ENCODE assay signal across 9 mouse cellular contexts in the genomic region with DNA sequence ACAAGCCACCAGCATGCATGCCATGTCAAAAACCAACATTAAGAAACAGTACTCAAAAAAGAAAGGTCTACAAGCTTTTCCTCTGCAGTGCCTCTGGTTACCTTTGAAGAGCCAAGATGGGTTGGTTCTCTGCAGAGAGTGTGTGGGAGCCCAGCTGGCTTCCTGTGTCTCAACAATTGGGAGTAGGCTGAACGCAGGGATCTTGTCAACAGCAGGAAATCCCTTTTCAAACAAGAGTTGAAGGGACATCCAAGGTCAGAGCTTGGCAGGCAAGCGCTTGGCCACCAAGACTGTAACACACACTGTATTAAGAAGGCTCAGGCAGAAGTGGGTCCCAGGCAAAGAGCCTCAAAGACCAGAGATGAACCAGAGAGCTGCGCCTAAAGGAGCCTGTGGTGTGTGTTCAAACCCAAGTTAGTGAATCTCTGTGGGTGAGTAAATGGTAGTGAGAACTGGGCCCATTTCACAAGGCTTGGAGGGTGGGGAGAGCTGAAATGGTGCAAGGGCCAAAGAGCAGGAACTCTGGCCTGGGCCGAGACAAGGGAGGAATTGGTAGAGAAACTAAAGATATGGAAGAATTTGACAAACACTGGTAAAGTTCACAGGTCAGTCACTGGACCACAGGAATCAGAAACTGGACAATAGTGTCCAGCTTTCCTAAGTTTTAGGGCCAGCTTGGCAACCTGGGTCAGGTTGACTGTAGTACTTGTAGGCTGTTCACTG.
A peak's percentile ranks its signal among the peaks of the same experiment; 100 is the strongest.
DNase-seq lines count a peak whose midpoint lies in the region; ATAC-seq and TF ChIP-seq lines count a peak whose summit lies in the region.
"Had no signal": no experiment of that assay in that cellular context is flagged by ENCODE, and none has a peak within 500 bp of the region (broad histone marks: within the 10 kb centered on the region; RNA-seq: fewer than 3 reads in every experiment).

No protein-coding gene starts in this region.

- intact Hi-C loops in left cerebral cortex, adult 2 months (cut with DNase I): no loop called here

- no peak overlapping the region for H3K9ac ChIP-seq in kidney, embryonic 14.5 days (ENCODE audit: low read depth, low read length)

- no peak overlapping the region for H3K4me3 ChIP-seq in kidney, embryonic 14.5 days (ENCODE audit: low read length)
- no peak overlapping the region for H3K4me3 ChIP-seq in left cerebral cortex, adult 2 months
- H3K4me3 ChIP-seq: megakaryocyte, embryonic 14.5 days had no signal

- 67% methylated on average over 4 of the region's 4 CpGs for WGBS in kidney, embryonic 14.5 days

- ATAC-seq in CD4-positive, CD25-positive, alpha-beta regulatory T cell, adult 4 months: no peak
- ATAC-seq in common myeloid progenitor, adult 5-6 weeks (replicated peaks; ENCODE audit: low read depth, poor library complexity, severe bottlenecking): 0 out of 2 replicates have a peak, but pooled peaks have one; percentile 10
- 0 out of 2 replicates have a peak, but pooled peaks have one; percentile 12 for ATAC-seq in kidney, embryonic 14.5 days (ENCODE audit: low FRiP score, low TSS enrichment)

- 0 out of 2 replicates have a peak, but pooled peaks cover 5% of the 10 kb centered on the region for H3K4me1 ChIP-seq in kidney, embryonic 14.5 days (ENCODE audit: control insufficient read depth, insufficient read depth, low read length)

- H3K27ac ChIP-seq in kidney, embryonic 14.5 days (ENCODE audit: low read depth, low read length): no peak overlapping the region
- no peak overlapping the region for H3K27ac ChIP-seq in left cerebral cortex, adult 2 months

- no peaks in the 10 kb centered on the region for H3K27me3 ChIP-seq in kidney, embryonic 14.5 days (ENCODE audit: control insufficient read depth, insufficient read depth, low read length)

- no peak for TF ChIP-seq CTCF in left cerebral cortex, adult 2 months (IDR thresholded peaks at IDR 0.05)

- DNase-seq in CD4-positive, CD25-positive, alpha-beta regulatory T cell, adult 2 months (ENCODE audit: low read depth, low spot score): peak; percentile 19
- peak; percentile 70 to 86 for DNase-seq in lung, postnatal 4 days
- DNase-seq in urinary bladder, postnatal 10 days (ENCODE audit: low spot score): no peak
- no peak for DNase-seq in left cerebral cortex, adult 2 months (ENCODE audit: extremely low spot score in 1 of 2, low spot score in 2 of 2)
- DNase-seq in urinary bladder, adult 2 months (ENCODE audit: low spot score): no peak

- H3K4me2 ChIP-seq in kidney, embryonic 14.5 days (replicated peaks; ENCODE audit: low read depth, low read length): no peak overlapping the region

- H3K36me3 ChIP-seq in kidney, embryonic 14.5 days (ENCODE audit: control insufficient read depth, insufficient read depth, low read length): no peaks in the 10 kb centered on the region

- H3K9me3 ChIP-seq in kidney, embryonic 14.5 days (ENCODE audit: control insufficient read depth, low read length): no peaks in the 10 kb centered on the region
- H3K9me3 ChIP-seq: megakaryocyte, embryonic 14.5 days had no signal

Comparison
In these comparisons a context has a peak if more than half of its experiments do, and no peak if none do; other contexts are left out.
1. DNase-seq: peak in CD4-positive, CD25-positive, alpha-beta regulatory T cell, adult 2 months (single experiment) and lung, postnatal 4 days (2 of 2); none in urinary bladder, postnatal 10 days (single experiment), left cerebral cortex, adult 2 months (0 of 2) and urinary bladder, adult 2 months (single experiment).